Mouse (Mus musculus): ENCODE data around the gene Rpn1.

The Rpn1 gene

GRCm38 (mm10) chr6:88065968-88066367 lies 18.3 kb upstream of the Rpn1 start:
- no peak for DNase-seq (ENCODE audit: low read depth)

- DNase-seq (ENCODE audit: low read depth), result no peak
These were observed 16.6 kb upstream of the Rpn1 start for GRCm38 (mm10) chr6:88067722-88068121.

- no peak for DNase-seq (ENCODE audit: low read depth)
These were observed 15.5 kb upstream of the Rpn1 start for GRCm38 (mm10) chr6:88068739-88069138.

GRCm38 (mm10) chr6:88070468-88070867 lies 13.8 kb upstream of the Rpn1 start:
- DNase-seq (ENCODE audit: low read depth), result no peak

GRCm38 (mm10) chr6:88071216-88071615 lies 13.1 kb upstream of the Rpn1 start:
- DNase-seq (ENCODE audit: low read depth), result no peak

GRCm38 (mm10) chr6:88074752-88075554 lies 9.3 kb upstream of the Rpn1 start:
- peak; percentile 96 for DNase-seq (ENCODE audit: low read depth)

GRCm38 (mm10) chr6:88075960-88076517 lies 8.2 kb upstream of the Rpn1 start:
- no peak for DNase-seq (ENCODE audit: low read depth)

GRCm38 (mm10) chr6:88083095-88083494 lies 1.2 kb upstream of the Rpn1 start:
- no peak for DNase-seq (ENCODE audit: low read depth)

- DNase-seq (ENCODE audit: low read depth), result no peak
These were observed 610 bp upstream of the Rpn1 start for GRCm38 (mm10) chr6:88083672-88084071.

- DNase-seq (ENCODE audit: low read depth), result no peak
These were observed 4.7 kb downstream of the Rpn1 start for GRCm38 (mm10) chr6:88088971-88089370.

- DNase-seq (ENCODE audit: low read depth), result no peak
These were observed 11.1 kb downstream of the Rpn1 start for GRCm38 (mm10) chr6:88095377-88095776.

- DNase-seq (ENCODE audit: low read depth), result no peak
These were observed 17.8 kb downstream of the Rpn1 start for GRCm38 (mm10) chr6:88102096-88102495.

- DNase-seq (ENCODE audit: low read depth), result peak; percentile 88
These were observed 21.7 kb downstream of the Rpn1 start for GRCm38 (mm10) chr6:88105783-88106611.

GRCm38 (mm10) chr6:88106612-88107123 lies 22.4 kb downstream of the Rpn1 start:
- DNase-seq (ENCODE audit: low read depth), result no peak

GRCm38 (mm10) chr6:88107661-88108535 lies 23.6 kb downstream of the Rpn1 start:
- no peak for DNase-seq (ENCODE audit: low read depth)

- DNase-seq (ENCODE audit: low read depth), result no peak
These were observed 28.9 kb downstream of the Rpn1 start for GRCm38 (mm10) chr6:88113139-88113538.

GRCm38 (mm10) chr6:88114414-88114813 lies 30.1 kb downstream of the Rpn1 start:
- no peak for DNase-seq (ENCODE audit: low read depth)

- no peak for DNase-seq (ENCODE audit: low read depth)
These were observed 32.3 kb downstream of the Rpn1 start for GRCm38 (mm10) chr6:88116347-88117183.

GRCm38 (mm10) chr6:88117184-88117575 lies 32.9 kb downstream of the Rpn1 start:
- DNase-seq (ENCODE audit: low read depth), result no peak

GRCm38 (mm10) chr6:88119309-88119708 lies 35.0 kb downstream of the Rpn1 start:
- no peak for DNase-seq (ENCODE audit: low read depth)

- DNase-seq (ENCODE audit: low read depth), result no peak
These were observed 36.5 kb downstream of the Rpn1 start for GRCm38 (mm10) chr6:88120813-88121212.
